Mouse (Mus musculus) CH12.LX (cell line): ENCODE data around the gene Syne1.

ENCODE experiments used
- BHLHE40 ChIP-seq: IDR thresholded peaks from 2 replicates; pipeline ENCODE4 v1.6.1; 2011; ENCODE audit warnings: mild to moderate bottlenecking, low read depth, low read length, improper control_type of control experiment
- EP300 ChIP-seq: IDR thresholded peaks from 2 replicates; pipeline ENCODE4 v1.6.1; 2011; ENCODE audit warnings: low read length, improper control_type of control experiment
- ZC3H11A ChIP-seq: IDR thresholded peaks from 2 replicates; pipeline ENCODE4 v1.6.1; 2012; ENCODE audit warnings: low read depth, mild to moderate bottlenecking, inconsistent platforms, low read length, improper control_type of control experiment

DNA sequence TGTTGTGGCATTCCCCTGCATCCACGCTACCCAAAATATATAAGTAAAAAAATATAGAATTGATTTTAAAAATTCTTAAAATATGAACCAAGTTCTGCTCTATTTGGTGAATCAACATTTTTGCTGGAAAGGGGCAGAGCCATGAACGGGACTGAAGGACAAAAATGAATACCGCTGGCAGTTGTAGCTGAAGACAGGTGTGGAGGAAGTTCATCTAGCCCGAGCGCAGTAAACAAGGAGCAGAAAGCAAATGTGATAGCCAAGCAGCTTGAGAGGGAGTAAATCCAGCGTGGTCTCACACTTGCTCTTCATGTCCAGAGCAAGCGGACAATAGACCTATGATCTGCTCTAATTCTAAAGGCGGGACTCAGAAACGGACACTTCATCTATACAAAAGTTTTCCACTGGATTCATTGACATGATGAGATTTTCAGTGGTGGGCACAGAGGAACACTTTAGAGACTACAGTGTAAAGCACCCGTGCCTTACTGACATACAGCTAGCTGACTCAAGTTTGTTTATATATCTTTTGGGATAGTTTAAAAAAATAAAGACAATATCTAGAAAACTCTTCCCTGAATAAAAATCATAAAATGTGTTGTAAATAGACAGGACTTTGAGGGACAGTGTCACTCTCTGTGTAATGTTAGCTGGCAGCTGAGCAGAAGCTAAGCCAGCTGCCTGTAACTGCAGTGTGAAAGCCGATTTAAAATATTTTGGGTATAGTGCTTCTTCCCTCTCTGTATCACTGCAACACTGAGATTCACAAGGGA lies 480.9 kb downstream of the Syne1 start:
- TF ChIP-seq BHLHE40: no peak
- TF ChIP-seq ZC3H11A: no peak
- TF ChIP-seq EP300: no peak
